Mouse (Mus musculus) testis, postnatal 10 days (tissue): ENCODE measurements at regions not wholly inside any gene's neighbourhood (a gene's known extent, or its start where the extent isn't known, plus 50 kb on each side); places are given as distances from the start of the nearest gene placed in this dataset.
A peak's percentile ranks its signal among the peaks of the same experiment; 100 is the strongest.

Experiments
- DNase-seq: peaks from one replicate; pipeline ENCODE4 v3.0.0; 2021; ENCODE audit warnings: low spot score

DNA sequence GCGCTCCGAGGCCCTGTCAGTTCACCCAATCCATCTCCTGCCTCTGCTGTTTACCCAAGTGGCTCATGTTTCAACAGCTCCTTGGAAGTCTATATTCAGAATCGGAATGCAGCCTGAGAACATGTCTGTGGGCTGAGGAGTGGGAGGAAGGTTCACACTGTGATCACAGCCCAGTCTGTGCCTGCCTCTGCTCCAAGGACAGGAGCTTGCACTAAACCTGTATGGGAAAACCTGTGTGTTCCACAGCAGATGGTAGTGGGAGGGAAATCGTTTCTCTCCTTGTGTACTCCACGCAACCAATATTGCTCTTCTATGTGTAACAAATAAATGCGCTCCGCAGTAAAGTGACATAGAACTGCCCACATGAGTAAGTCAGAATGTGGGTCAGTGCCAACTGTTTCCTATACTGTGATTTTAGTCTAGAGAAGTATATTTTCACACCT is 514.0 kb upstream of the Epha7 start:
- peak; percentile 41 for DNase-seq

DNA sequence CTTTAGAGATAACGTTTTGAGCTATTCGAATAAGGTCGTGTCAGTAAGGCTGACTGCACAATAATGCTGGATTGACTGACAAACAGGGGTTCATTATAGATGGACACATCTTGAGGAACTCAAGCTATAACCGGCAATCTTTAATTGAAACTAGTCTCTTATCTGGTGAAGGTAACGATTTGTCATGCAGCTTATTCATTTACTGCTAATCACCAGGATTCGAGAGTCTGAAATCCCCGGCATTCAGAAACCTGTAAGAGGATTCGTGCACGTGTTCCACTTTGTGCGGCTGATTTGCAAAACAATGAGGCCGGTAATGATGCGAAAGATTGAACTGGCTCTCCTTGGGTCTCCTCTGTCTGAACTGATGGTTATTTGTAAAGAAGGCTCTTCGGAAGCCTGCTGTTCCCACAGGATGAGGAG is 512.9 kb upstream of the Epha7 start:
- DNase-seq = no peak

DNA sequence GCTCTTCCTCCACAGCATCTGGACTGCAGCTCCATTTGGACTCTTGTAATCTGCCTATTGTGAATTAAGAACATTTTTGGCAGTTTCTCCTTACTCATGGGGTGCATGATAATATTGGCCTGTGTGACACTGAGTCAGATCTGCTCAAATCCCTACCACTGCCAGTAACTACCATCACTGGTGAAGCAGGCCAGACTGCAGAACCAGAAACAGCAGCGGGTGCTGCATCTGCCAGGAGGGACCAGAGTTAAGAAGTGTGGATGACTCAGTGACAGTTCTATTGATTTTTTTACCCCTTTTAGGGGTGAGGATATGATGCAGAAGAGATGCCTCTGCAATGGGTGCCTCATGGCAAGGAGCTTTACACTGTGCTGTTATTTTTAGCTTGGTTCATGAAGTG is 511.2 kb upstream of the Epha7 start:
- no peak for DNase-seq

DNA sequence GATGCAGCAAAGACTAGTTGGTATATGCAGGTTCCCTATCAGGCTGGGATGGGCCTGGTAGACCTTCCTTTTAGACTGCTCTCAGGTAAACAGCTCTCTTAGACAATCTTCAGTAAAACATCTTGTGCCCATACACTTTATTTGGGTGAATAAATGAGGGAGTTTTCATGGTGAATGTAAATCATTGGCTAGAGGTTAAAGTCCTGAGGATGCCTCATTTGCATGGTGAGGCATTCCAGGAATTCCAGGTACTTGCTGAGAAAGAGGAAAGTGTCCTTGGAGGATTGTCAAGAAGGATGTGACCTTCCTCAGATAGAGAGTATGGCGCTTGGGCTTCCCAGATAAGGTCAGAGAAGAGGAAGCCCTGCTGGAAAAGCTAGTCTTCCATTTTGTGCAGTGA is 481.9 kb upstream of the Epha7 start:
- no peak for DNase-seq

DNA sequence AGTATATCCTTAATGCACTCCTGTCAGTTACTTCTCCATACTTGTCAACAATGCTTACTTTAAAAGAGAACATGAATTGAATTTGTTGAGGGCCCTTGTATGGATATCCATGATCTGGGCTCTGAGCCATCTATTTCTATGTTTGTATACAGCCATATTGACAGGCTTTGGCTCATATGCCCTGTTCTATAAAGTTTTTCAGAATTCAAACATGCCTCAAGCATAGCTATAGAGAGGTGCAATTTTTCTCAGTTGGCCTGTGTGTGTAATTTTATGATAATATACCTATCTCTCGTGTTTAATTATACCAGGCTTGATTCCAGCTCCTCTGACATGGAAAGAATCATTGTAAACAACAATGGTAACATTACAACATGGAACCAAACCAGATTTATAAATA is 448.4 kb upstream of the Epha7 start:
- no peak for DNase-seq

DNA sequence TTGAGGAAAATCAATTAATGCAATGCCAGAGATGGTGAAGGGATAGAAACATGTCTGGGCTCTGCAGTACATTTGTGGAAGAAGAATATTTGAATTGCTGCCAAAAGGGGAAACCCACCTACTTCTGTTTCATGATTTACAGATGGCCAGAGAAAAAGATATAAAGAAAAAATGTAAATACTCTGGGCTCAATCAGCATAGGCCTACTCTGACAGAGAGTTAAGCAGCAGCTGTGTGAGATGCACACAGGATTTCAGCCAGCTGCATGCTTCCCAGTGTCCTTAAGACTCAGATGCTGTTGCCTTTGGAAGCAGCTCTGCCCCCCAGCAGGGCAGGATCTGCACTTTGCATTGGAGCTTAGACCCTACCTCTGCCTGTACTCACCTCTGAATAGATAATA is 435.8 kb upstream of the Epha7 start:
- DNase-seq = no peak

DNA sequence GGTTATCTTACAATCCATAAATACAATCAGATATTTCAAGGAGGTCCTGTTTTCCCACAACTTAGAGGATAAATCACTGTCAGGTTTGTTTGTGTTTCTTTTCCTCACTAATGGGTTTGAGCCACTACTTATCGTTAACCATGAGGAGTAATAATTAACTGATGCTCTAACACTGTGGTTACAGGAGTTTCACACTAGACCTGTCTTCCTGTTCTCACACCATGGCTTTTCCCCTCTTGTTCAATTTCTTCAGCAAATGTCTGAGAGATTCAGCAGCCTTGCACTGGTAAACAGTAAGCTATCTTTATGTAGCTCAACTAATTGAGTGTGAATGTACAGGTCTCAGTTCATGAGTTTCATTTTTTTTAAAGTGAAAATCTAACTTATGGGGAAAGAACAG is 434.3 kb upstream of the Epha7 start:
- DNase-seq = no peak

DNA sequence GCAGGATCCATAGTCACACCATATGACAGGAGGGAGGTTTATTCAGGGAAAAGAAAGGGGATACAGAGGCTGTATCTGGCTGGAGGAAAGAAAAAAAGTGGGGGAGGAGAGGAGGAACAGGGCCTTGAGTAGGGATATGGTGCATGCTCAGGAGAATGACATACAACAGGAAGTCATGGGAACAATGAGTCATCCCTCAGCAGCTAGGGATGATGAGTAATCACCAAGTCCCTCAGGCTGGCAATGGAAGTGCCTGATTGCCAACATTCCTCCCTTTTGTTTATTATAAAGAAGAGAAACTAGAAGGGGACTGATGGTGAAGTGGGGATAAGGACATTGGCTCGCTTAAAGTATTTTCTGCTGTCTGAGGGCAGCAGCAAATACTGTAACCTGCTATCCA is 388.6 kb upstream of the Epha7 start:
- no peak for DNase-seq

DNA sequence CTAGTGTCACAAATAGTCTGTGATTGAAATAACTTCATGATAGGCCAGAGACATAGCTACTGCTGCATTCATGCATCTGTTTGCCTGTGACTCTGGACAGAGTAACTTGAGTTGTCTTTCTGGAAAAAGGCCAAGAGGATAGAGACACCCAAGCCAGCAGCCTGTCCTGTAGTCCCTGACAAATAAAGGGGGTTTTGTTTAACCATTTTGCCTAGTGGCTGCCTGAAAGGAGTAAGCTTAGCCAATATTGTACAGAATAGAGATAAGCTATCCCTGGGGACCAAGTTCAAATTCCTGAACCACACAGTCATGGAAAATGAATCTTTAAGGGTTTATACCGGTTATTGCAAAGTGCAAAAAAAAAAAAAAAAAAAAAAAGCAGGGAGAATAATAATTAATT is 372.8 kb upstream of the Epha7 start:
- no peak for DNase-seq

DNA sequence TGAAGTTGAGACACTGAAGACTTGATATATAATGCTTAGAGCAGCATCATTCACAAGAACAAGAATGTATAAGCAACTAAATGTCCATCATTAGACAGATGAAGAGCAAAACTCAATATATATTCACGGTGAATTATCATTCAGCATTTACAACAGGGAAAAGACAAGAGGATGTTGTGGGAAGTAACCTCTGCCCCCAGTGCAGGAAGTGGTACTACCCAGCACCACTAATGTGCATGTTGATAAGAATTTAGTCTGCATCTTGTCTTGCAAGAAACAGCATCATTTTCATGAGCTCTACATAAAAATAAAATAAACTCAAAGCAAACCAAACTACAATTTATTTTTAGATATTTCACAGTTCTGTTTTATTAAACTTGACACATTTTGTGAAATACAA is 359.8 kb upstream of the Epha7 start:
- no peak for DNase-seq

DNA sequence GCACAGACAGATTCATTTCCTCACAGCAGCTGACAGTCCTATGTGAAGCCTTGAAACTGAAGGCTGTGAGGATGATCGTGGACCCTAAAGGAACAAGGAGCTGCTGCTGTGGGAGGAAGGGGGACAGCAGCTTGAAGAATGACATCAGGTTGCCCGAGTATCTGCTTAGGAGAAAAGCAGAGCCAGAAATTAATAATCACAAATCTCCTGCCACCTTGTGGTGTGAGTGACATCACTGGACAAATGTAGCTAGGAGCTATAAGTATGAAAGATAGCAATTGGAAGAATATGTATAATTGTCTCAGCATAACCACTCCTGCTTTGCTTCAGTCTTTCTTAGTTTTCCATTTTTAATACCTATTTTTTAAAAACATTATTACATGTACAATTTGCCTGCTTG is 356.6 kb upstream of the Epha7 start:
- no peak for DNase-seq
